Mouse (Mus musculus) skeletal muscle tissue, adult 2 months (tissue): ENCODE results near the gene Trmt2a.

Experiments used
- DNase-seq: peaks from one replicate; pipeline ENCODE4 v3.0.0-alpha.2; 2012; ENCODE audit warnings: low read depth, low spot score

Gene Trmt2a

DNA sequence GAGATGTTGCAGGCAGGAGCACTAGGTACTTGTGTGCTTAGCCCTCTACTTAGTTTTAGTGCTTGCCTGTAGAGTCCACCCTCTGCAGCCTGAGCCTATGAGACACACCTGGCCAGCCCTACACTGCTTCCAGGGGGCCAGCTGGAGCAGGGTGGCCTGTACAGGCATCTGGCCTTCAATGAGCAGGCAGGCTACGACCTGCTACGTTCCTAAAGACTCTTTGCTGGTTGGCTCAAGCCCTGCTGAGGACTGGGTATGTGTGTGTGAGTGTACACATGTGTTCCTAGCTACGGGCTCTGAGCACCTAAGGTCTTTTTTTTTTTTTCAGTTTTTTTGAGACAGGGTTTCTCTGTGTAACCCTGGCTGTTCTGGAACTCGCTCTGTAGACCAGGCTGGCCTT lies 17.0 kb upstream of the Trmt2a start:
- DNase-seq, result no peak

DNA sequence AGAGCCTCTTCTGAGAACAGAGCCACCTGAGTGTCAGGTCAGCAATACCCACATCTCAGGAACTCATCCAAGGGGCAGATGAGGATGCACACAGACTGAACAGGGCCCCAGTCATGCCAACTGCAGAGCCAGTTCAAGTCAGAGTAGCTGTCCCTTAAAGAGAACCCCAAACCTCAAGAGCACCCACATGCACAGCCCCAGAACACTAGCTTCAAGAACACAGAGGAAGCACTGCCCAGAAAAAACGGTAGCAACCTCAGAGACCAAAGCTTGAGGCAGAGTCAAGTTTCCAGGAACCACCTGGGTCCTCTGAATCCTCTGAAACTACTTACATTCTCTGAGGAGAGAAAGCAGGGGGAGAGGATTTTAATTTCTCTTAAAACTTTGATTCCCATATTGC lies 15.0 kb upstream of the Trmt2a start:
- no peak for DNase-seq

GRCm38 (mm10) chr16:18233919-18234670 lies 14.4 kb upstream of the Trmt2a start:
- DNase-seq, result no peak

- DNase-seq, result peak; percentile 63
Measured at GRCm38 (mm10) chr16:18234671-18235388, 13.6 kb upstream of the Trmt2a start, which contains the start of gene Zdhhc8. Gene Zdhhc8, minus strand, starts transcription at chr16:18235136.

DNA sequence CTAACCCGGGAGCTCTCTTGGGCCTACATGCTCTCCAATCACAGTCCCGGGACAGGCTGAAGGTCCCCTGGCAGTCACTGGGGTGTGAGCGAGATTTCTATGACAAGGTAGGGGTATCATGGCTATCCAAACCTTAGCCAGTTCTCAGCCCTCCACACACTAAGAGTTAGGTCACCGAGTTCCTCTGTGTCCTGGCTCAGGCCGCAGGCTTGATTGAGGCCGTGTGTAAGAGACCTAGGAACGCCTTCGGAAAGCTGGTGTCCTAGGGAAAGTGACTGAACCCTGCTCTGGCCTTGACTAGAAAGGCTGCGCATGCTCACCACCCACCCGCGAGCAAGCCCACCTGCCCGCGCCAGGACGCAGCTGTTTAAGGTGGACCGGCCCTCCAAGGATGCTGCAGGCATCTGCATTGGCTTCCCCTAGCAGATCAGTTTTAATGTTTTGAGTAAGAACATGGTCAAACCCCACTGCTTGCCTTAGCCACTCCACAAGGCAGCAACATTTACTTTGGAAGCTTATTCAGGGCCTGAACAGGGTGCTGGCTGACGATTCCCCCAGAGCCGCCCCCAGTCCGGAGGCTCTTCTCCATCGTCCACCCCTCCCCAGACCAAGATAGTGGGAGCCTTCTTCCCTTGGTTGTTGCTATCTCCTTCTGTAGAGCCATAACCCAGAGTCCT lies 13.0 kb upstream of the Trmt2a start:
- peak; percentile 69 for DNase-seq

GRCm38 (mm10) chr16:18236676-18237501 lies 11.6 kb upstream of the Trmt2a start:
- DNase-seq, result no peak

DNA sequence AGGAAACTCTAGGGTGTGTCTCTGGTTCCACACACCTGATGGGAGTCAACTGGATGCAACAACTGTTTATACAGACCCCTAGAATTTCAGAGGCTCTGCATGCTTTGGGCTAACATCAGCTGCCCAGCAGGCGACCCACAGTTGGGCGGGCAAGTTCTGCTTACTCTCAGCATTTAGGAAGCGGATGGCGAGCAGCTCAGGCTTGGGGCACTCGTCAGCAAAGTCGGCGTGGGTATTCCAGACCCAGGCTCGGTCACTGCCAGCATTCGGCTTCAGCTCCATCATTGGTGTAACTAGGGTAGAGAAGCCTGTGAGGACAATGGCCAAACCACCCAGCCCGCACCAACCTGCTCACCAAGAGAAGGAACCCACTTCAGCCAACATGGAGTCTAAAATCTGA lies 6.9 kb upstream of the Trmt2a start:
- no peak for DNase-seq

DNA sequence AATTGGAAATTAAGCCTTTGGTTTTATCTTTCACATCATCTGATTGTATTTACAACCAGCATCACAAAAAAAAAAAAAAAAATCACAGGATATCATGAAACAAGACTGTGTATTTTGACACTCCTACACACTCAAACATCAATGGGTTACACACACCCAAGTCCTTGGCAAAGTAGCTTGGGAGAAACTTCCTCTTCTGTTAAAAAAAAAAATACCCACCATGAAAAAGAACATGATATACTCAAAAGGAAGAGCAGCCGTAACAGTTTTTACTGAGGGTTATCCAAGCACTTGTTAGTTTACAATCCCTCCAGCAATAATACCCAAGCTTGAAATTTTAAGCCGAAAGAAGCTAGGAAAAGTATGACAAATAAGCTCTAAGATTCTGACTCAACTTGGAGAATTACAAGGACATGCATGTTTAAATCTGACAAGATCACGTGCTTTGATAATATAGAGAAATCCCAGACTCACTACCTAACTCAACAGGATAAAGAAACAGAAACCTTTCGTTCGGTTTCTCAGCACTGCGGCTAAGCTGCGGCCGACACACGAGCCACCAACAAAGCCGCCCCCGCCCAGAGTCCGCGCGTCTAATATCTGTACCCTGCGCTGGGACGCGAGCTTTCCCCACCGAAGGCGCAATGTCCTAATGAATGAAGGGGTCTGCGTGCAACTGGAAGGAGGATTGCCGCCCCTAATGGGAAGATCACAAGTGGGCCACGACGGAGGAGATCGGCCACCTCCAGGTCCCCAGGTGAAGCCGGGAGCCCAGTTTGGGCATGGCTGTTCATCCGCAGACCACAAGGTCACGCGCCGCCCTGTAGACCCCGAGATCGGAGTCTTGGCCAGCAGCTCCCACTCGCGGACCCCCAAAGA lies 719 bp upstream of the Trmt2a start:
- DNase-seq, result no peak

GRCm38 (mm10) chr16:18249364-18249967 lies 987 bp downstream of the Trmt2a start:
- DNase-seq, result no peak

DNA sequence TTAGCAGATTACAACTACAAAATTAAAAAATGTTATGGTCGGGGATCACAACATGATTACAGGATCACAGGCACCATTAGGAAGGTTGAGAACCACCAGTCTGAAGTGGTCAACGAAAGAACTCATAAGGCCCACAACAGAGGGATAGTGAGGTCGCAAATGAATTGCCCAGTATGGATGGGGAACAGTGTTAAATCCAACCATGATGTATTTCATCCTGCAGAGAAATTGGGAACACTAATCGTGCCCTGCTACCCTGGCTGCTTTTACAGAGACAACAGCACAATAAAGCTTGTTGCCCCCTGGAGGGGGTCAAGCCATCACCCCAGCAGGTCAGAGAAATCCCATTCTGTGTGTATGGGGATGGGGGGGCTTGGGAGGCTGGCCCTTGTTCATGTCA lies 1.8 kb downstream of the Trmt2a start:
- no peak for DNase-seq

DNA sequence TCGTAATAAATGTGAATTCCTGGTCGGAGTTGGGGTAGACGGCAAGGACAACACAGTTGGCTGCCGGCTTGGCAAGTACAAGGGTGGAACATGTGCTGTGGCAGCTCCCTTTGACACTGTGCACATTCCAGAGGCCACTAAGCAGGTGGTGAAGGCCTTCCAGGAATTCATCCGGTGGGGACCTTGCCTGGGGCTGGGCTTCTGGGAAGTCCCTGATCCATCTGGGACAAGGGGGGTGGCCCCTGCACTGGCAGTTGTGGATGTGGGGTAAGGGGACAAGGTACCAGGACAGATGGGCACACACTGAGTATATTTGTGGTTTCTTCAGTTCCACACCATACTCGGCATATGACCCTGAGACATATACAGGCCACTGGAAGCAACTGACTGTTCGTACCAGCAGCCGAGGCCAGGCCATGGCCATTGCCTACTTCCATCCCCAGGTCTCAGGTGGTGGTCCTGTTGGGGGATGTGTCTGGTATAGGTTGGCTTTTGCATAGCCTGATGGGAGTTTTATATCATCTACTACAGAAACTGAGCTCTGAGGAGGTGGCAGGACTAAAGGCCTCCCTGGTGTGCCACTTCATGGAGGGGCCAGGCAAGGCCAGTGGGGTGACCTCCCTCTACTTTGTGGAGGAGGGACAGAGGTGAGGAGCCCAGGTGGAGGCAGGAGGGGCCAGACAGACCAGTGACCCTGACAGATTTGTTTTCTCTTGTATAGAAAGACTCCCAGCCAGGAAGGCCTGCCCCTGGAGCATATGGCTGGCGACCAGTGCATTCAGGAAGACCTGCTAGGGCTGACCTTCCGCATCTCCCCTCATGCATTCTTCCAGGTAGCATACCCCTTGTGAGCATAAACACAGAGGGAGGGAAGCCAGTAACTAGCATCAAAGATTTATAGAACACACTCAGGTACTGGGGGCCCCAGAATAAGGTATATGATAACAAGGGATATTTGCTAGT lies 2.6 kb downstream of the Trmt2a start:
- no peak for DNase-seq

GRCm38 (mm10) chr16:18252736-18253135 lies 4.3 kb downstream of the Trmt2a start:
- DNase-seq, result no peak

DNA sequence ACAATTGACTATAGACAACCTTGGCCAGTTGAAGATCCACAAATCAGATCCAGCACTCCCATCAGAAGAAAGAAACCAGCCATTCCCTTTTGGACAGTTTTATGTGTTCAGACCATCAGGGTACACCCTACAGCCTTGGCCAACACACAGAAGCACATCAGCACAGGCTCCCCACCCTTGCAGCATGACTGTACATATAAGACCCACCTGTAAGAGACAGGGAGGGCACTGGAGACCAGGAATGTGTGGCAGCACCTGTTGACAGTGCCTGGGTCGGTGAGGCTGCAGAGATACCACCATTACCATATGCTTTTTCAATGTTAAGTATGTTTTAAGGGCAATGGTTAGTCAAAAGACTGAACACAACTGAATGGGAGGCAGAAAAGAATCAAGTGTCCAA lies 5.4 kb downstream of the Trmt2a start:
- no peak for DNase-seq

DNA sequence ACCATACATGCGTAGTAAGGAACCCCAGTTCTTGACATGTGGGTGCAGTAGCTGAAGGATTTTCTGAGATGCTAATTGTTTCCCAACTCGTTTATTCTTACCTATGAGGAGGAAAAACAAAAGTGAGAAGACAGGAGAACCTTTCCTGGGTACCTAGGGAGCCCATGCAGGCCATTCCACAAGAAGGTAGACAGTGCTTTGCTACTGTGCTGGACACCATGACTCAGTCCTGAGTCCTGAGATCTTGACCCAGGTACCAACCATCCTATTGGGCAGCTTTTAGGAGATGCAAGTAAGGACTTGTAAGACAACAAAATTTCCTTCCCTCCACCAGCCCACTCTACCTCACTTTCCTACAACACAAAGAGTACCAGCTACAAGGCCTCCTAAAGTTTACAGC lies 9.7 kb downstream of the Trmt2a start, which contains the start of gene Gm49776:
TSS of gene Gm49776 (minus strand) at position 101 of the 400 bp plus-strand sequence.
- DNase-seq, result no peak

DNA sequence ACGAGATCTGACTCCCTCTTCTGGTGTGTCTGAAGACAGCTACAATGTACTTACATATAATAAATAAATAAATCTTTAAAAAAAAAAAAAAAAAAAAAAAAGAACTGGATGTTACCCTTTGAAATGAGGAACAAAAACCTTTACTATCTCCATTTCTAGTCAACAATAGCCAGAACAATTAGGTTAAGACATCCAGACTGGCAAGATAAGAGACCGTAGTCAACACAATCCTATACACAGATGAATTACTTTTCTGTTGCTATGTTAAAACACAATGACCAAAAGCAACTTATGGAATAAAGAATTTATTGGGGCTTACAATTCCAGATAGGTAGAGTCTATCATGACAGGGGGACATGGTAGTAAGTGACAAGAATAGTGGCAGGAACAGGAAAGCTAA lies 16.5 kb downstream of the Trmt2a start:
- no peak for DNase-seq

DNA sequence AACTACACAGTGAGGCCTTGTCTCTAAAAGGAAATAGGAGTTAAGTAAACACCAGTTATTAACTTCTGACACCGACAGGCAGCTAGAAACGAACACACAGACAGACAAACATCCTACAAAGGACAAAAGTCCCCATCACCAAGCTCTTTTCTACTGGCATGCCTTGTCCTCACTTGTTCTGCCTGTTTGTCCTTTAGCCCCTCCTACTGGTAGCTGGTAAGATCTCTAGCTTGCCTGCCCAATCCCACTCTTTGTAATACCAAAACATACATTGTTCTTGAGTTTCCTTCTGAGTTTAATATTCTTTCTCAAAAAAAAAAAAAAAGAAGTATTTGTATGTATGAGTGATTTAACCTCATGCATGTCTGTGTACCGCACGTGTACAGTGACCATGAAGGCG lies 19.7 kb downstream of the Trmt2a start:
- DNase-seq, result no peak

DNA sequence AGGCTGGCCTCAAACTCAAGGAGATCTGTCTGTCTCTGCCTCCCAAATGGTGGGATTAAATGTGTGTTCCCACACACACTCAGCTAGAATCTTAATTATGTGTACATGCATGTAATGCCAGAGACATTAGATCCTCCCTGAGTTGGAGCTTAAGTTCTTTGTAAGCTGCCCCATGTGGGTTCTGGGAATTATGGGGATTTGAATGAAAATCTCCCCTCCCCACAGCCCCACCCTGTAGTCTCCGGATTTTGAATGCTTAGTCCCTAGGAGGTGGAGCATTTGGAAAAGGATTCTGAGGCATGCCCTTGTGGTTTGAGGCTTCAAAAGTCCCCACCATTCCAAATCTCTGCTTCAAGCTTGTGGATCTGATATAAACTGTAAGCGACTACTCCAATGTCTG lies 26.7 kb downstream of the Trmt2a start:
- no peak for DNase-seq

- peak; percentile 5 for DNase-seq
Measured at GRCm38 (mm10) chr16:18288166-18288565, 39.7 kb downstream of the Trmt2a start.

GRCm38 (mm10) chr16:18288581-18289061 lies 40.1 kb downstream of the Trmt2a start:
- no peak for DNase-seq
